Mouse (Mus musculus) heart, embryonic 15.5 days (tissue): ENCODE measurements around the gene H2-Oa. TPM values are rescaled to one million over a fixed set of nuclear protein-coding genes. Genes with fewer than 3 reads are reported as not detected.
A peak's percentile ranks its signal among the peaks of the same experiment; 100 is the strongest.

Source experiments
- ATAC-seq: fragments of 200-750 bp; cut with Nextera tagmentation; replicated peaks from 2 replicates; pipeline ENCODE4 v1.8.0; 2017; ENCODE audit warnings: low read depth, moderate TSS enrichment; ENCODE audit not compliant: insufficient number of reproducible peaks, insufficient read depth, low FRiP score
- H3K27ac ChIP-seq: fragments of 300-500 bp; sonication (generic); 2 replicates; pipeline ENCODE4 v1.5.1; 2015; ENCODE audit warnings: mild to moderate bottlenecking, inconsistent platforms
- H3K27me3 ChIP-seq: fragments of 300-500 bp; sonication (generic); 2 replicates; pipeline ENCODE4 v1.6.1; 2015; ENCODE audit warnings: inconsistent platforms
- H3K36me3 ChIP-seq: fragments of 300-500 bp; sonication (generic); 2 replicates; pipeline ENCODE4 v1.6.1; 2015; ENCODE audit warnings: mild to moderate bottlenecking, inconsistent platforms
- H3K4me1 ChIP-seq: fragments of 300-500 bp; sonication (generic); replicated peaks from 2 replicates; pipeline ENCODE4 v1.6.1; 2015; ENCODE audit warnings: inconsistent platforms
- H3K4me2 ChIP-seq: fragments of 300-500 bp; sonication (generic); 2 replicates; pipeline ENCODE4 v1.6.1; 2015; ENCODE audit warnings: inconsistent platforms, mild to moderate bottlenecking, moderate library complexity
- H3K4me3 ChIP-seq: fragments of 300-500 bp; sonication (generic); 2 replicates; pipeline ENCODE4 v1.5.1; 2015; ENCODE audit warnings: mild to moderate bottlenecking, inconsistent platforms
- H3K9ac ChIP-seq: fragments of 300-500 bp; sonication (generic); 2 replicates; pipeline ENCODE4 v1.6.1; 2015; ENCODE audit warnings: mild to moderate bottlenecking, inconsistent platforms
- H3K9me3 ChIP-seq: fragments of 300-500 bp; sonication (generic); replicated peaks from 2 replicates; pipeline ENCODE4 v1.6.1; 2016; ENCODE audit warnings: inconsistent platforms
- WGBS: fragments of 180-500 bp; shearing (Covaris S2); methylation state at CpG from one replicate; pipeline ENCODE4 v1.1.7; 2015; ENCODE audit warnings: mixed read lengths; 5-methylcytosine and 5-hydroxymethylcytosine counted together
- polyA plus RNA-seq: library from polyadenylated mRNA; unstranded; fragments of >200 nt; fragmentation: Nextera tagmentation; extraction: Ambion mirVana; gene quantifications from 2 replicates; pipeline ENCODE4 v1.2.1, GENCODE M21; 2015

Gene H2-Oa
- polyA plus RNA-seq, 1 experiment from 2014 or later, result 0.29 TPM

DNA sequence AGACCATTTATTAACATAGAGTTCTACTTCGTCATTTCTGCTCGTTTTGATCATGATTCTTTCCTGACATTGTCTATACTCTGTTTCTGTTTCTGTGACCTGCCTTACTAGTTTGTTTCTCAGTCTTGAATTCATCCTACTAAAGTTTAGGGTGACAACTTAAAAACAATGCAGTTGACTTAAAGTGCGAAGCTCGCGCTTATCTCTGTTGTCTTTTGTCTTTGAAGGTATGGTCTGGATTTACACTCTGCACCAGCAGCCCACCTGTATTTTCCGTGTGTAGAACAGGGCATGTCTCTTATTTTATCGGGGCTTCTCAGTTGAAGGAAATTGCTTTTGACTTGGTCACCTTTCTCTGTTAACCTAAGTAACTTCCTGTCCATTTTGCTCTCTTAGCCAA, 31.0 kb downstream of the H2-Oa start:
- Histone ChIP-seq H3K4me3 (peak overlapping the region; percentile 82), H3K9ac (peak overlapping the region; percentile 96), H3K4me2 (peak overlapping the region; percentile 84), H3K36me3 (no peaks in the 10 kb centered on the region), H3K9me3 (no peaks in the 10 kb centered on the region), H3K4me1 (peaks cover 36% of the 10 kb centered on the region), H3K27ac (peak overlapping the region; percentile 100), H3K27me3 (no peaks in the 10 kb centered on the region)
- ATAC-seq, result no peak
- WGBS, result 1% methylated on average over 7 of the region's 7 CpGs

DNA sequence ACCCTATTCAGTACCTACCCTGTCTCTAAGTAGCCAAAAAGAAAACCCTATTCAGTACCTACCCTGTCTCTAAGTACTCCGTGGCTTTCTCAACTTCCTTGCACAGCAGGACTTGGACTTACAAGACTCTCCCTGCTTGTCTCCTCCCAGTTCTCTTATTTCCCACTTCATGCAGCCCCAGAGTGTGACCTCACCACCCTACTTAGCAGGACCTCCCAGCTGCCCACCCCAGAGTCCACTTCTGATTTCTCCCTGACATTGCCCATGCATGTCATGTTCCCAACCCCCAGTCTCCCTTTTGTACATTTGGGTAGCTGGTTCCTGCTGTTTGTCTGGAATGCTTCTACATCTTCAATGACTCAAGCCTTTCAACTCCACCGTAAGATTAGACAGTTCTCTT, 31.4 kb downstream of the H2-Oa start:
- H3K4me1 ChIP-seq, result peaks cover 39% of the 10 kb centered on the region
- H3K27me3 ChIP-seq, result no peaks in the 10 kb centered on the region
- peak overlapping the region; percentile 84 for H3K4me2 ChIP-seq
- peak overlapping the region; percentile 100 for H3K27ac ChIP-seq
- no peaks in the 10 kb centered on the region for H3K36me3 ChIP-seq
- no peak for ATAC-seq
- H3K9ac ChIP-seq, result peak overlapping the region; percentile 96
- H3K4me3 ChIP-seq, result peak overlapping the region; percentile 82
- WGBS, result 3% methylated on average over 2 of the region's 2 CpGs
- no peaks in the 10 kb centered on the region for H3K9me3 ChIP-seq

DNA sequence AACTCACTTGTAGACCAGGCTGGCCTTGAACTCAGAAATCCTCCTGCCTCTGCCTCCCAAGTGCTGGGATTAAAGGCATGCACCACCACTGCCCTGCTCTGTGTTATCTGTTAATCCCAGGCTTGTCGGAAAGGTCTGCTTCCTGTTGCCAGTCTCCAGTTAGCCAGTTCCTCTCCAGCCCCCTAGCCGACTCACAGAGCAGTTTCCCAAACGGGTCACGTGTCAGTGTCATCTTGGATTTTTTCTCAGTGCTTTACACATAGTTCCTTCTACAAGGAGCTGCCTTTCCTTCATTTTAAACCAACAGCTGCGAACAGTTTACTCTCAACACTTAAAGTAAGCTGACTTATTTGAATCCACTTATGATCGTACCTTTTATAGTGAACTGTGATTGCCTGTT, 32.5 kb downstream of the H2-Oa start:
- peak overlapping the region; percentile 84; the same call in 1 of the 2 replicates for H3K4me2 ChIP-seq
- H3K9ac ChIP-seq, result no peak overlapping the region
- H3K27me3 ChIP-seq, result no peaks in the 10 kb centered on the region
- 63% methylated on average over 6 of the region's 6 CpGs for WGBS
- H3K36me3 ChIP-seq, result no peaks in the 10 kb centered on the region
- H3K27ac ChIP-seq, result no peak overlapping the region
- no peak for ATAC-seq
- H3K4me3 ChIP-seq, result no peak overlapping the region
- no peaks in the 10 kb centered on the region for H3K9me3 ChIP-seq
- peaks cover 48% of the 10 kb centered on the region for H3K4me1 ChIP-seq

DNA sequence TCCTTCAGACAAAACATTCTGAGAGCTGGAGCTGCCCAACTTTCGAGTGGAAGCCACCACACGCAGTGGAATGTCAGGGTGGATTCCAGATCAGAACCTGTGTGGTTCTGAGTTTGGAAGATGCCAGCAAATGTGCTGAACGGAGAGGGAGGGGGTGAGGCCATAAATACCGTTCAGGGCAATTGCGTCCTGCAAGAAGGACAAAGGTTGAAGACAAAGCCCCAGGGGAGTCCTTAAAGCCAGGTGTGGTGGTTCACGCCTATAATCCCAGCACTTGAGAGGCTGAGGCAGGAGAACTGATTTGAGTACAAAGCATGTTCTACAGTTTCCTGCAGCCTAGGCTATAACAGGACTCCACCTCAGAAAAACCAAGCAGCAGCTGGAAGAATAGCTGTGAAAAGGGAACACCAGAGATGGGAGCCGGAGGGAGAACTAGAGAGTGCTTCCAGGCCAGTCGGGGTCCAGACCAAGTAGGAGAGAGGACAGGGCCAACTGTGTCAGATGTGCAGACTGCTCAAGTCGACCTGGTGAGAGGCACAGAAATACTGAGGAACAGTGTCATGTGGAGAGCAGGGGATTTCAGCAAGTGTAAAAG, 34.8 kb downstream of the H2-Oa start:
- H3K36me3 ChIP-seq, result no peaks in the 10 kb centered on the region
- no peaks in the 10 kb centered on the region for H3K27me3 ChIP-seq
- H3K4me1 ChIP-seq, result peaks cover 48% of the 10 kb centered on the region
- no peak overlapping the region for H3K4me3 ChIP-seq
- WGBS, result 65% methylated on average over 9 of the region's 9 CpGs
- no peak overlapping the region for H3K4me2 ChIP-seq
- no peak overlapping the region for H3K27ac ChIP-seq
- no peaks in the 10 kb centered on the region for H3K9me3 ChIP-seq
- H3K9ac ChIP-seq, result no peak overlapping the region
- no peak for ATAC-seq

DNA sequence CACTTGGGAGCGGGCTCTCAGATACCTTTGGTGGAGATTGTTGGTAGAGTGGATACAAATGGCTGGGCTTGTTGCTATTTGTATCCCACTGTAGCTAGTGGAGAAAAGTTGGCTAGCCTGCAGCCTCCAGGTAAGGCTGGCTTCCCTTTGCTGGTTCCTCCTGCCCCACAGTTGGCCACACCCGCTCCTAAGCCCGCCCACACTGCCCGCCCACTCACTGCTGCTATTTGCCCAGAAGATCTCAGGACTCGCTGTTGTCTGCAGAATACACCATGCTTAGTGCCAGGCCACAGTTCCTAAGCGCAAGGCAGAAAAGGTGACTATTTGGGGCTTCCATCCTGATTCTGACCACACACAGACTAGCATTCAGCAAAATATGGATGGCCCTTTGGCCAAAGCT, 35.3 kb downstream of the H2-Oa start:
- Histone ChIP-seq H3K4me3 (no peak overlapping the region), H3K27ac (no peak overlapping the region), H3K9ac (no peak overlapping the region), H3K9me3 (no peaks in the 10 kb centered on the region), H3K4me1 (peaks cover 48% of the 10 kb centered on the region), H3K4me2 (no peak overlapping the region), H3K27me3 (no peaks in the 10 kb centered on the region), H3K36me3 (no peaks in the 10 kb centered on the region)
- no peak for ATAC-seq
- whole genome bisulfite sequencing, result 24% methylated on average over 6 of the region's 6 CpGs

DNA sequence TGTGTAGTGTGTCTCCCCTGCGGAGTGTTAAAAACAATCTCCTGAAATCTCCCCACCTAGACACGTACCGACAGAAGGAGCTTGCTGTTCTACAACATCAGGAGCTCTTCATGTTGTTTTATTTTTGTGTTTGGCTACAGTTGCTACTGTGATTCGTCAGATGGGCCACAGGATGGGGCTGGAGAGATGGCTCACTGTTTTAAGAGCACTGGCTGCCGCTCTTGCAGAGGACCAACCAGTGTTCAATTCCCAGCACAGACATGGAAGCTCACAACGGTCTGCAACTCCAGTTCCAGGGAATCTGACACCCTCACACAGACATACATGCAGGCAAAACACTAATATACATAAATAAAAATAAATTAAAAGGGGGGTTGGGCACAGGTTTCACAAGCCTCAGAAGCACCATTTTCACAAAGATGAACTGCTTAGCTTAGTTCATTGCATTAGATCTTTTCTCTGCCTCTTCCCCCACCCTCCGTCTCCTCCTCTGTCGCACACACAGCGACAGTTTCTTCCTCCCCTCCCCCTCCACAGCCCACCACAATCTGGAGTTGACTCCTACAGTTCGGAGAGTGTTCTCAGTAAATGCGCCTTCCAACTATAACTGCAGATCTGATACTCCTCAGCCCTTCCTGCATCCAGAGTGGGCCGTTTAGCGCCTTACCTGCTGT, 36.3 kb downstream of the H2-Oa start:
- no peak for ATAC-seq
- no peak overlapping the region for H3K9ac ChIP-seq
- WGBS, result 24% methylated on average over 13 of the region's 13 CpGs

DNA sequence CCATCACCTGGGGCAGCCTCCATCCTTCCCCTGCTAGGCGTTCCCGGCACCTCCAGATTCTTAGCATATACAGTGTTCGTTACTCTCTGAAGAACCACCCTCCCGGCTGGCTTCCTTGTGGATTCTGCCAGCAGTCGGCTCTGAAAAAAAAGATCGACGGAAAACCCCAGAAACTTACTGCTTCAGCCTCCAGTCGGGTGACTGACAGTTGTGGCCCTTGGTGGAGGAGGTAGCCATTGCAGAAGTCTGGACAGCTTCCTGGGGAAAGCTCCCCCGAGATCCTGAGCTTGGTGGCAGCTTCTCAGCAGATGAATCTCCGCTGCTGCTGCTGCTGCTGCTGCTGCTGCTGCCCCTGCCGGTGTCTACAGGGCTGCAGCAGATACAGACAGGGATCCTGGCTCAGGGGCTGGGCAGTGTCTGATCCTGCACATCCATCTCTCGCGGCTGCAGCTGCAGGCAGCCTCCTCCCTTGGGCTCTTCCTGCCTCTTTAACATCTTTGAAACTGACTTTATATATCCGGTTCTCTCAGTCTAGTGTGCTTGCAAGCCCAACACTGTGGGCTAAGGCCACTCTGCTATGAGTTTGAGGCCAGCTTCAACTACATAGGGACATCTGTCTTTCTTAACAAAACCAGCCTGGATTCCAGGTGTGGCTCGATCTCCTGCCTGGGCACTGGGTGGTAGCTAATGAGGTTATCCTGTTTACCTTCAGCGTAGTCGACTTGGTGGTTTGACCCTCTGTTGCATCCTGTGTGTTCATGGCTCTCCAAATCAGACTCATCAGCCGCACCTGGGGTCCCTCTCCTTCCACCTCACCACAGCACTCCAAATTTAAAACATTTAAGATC, 37.0 kb downstream of the H2-Oa start:
- no peak for ATAC-seq
- Histone ChIP-seq H3K4me1 (peaks cover 39% of the 10 kb centered on the region), H3K9me3 (no peaks in the 10 kb centered on the region), H3K4me3 (peak overlapping the region; percentile 2; the same call in 1 of the 2 replicates), H3K27ac (no peak overlapping the region), H3K4me2 (peak overlapping the region; percentile 27), H3K9ac (no peak overlapping the region), H3K27me3 (no peaks in the 10 kb centered on the region), H3K36me3 (no peaks in the 10 kb centered on the region)
- 18% methylated on average over 18 of the region's 18 CpGs for whole genome bisulfite sequencing

More for the DNA sequence above, 36.3 kb downstream of the H2-Oa start:
- Histone ChIP-seq H3K4me2 (peak overlapping the region; percentile 27; the same call in 1 of the 2 replicates), H3K27me3 (no peaks in the 10 kb centered on the region), H3K4me3 (peak overlapping the region; percentile 2; the same call in 1 of the 2 replicates), H3K9me3 (no peaks in the 10 kb centered on the region), H3K27ac (no peak overlapping the region), H3K36me3 (no peaks in the 10 kb centered on the region), H3K4me1 (peaks cover 47% of the 10 kb centered on the region)

DNA sequence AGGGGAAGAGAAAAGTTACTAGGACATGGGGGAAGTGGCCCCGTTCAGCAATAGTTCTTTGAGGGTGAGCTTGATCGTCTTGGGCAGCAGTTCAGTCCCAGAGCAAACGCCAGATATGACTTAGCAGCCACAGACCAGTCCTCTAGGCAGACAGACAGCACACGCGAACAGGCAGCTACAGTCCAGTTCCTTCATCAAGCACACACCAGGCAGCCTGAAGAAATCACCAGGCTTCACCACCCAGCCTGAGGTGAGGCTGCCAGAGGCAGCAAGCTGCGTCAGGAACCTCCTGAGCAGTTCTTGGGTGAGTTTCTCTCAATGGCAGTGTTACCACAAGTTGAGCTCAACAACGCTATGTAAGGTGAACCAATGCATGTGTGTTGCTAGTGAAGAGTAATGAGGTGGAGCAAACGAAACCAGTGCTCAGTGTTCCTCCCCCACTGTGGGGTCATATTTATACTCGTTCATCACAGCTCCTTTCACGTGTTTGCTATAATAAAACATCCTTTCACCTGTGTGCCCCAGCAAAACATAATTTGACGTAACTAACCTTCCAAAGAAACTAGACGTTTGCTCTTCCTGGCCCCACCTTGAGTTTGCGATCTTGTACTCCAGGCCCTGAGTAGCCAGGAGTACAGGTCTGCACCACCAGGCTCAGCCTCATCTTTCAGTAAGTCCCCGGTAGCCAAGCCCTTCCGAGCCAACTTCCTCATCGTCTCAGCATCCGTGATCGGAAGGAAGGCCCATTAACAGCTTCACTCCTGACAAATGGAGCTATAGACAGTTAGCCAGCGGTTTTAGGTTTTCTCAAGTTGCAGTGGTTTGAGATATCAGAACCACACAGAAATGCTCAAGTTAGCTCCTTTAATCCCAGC, 38.2 kb downstream of the H2-Oa start:
- Histone ChIP-seq H3K27ac (no peak overlapping the region), H3K4me1 (peaks cover 31% of the 10 kb centered on the region), H3K4me3 (no peak overlapping the region), H3K27me3 (no peaks in the 10 kb centered on the region), H3K9me3 (no peaks in the 10 kb centered on the region), H3K9ac (no peak overlapping the region), H3K4me2 (no peak overlapping the region), H3K36me3 (no peaks in the 10 kb centered on the region)
- ATAC-seq, result no peak
- WGBS, result 73% methylated on average over 19 of the region's 19 CpGs

DNA sequence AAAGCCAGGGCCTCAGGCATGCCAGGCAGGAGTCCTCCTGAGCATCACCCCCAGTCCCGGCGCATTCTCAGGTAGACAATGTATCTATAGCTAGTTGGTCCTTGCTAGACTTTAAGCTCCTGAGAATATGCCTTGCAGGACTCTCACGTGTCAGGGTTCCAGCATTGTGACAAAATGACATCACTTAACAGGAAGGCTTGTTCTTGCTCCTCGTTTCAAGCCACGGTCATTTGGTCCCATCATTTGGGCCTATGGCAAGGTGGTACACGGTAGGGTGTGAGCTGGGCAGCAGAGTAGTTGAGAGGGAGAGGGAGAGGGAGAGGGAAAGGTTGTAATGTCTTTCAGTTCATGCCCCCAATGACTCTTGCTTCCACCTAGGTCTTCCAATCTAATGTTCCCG, 39.8 kb downstream of the H2-Oa start:
- Histone ChIP-seq H3K4me3 (no peak overlapping the region), H3K9ac (no peak overlapping the region), H3K27ac (no peak overlapping the region), H3K4me2 (no peak overlapping the region), H3K9me3 (no peaks in the 10 kb centered on the region), H3K27me3 (peaks cover 10% of the 10 kb centered on the region; the same call in 1 of the 2 replicates), H3K4me1 (peaks cover 29% of the 10 kb centered on the region), H3K36me3 (no peaks in the 10 kb centered on the region)
- no peak for ATAC-seq
- WGBS, result 74% methylated on average over 7 of the region's 7 CpGs

DNA sequence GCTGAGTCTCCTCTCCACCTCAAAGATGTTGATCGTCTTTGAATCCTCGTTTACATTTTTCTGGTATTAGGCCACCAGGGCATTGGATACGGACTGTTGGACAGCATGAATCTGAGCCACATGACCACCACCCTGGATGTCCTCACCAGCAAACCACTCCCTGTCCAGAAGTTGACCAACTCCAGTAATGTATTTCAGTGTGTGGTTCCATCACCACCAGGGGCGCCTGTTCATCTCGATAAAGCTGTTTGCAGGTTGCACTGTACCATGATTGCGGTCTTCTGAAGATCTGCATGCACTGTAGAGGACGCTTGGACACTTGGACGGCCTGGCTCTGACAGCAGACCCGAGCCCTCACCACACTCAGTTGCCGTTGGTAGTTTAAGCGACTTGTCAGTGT, 41.1 kb downstream of the H2-Oa start:
- Histone ChIP-seq H3K36me3 (no peaks in the 10 kb centered on the region), H3K4me1 (peaks cover 16% of the 10 kb centered on the region), H3K9ac (no peak overlapping the region), H3K27me3 (peaks cover 23% of the 10 kb centered on the region), H3K4me3 (no peak overlapping the region), H3K4me2 (no peak overlapping the region), H3K27ac (no peak overlapping the region), H3K9me3 (no peaks in the 10 kb centered on the region)
- ATAC-seq, result no peak
- WGBS, result 78% methylated on average over 11 of the region's 11 CpGs

DNA sequence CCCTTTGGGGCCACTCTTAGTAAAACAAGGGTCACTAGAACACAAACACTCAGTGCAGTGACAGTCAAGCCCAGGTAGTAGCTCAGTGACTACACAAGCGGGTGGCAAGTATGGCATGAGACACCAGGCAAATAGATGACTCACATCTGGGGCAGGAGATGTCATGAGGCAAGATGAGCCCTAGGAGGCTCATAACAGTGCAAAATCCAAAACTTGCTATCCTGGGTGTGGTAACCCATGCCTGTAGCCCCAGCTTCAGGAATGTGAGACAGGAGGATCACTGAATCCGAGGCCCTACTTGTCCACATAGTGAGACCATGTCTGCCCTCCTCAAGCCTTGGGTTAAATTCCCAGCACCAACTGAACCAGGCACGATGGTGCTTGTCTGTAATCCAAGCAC, 42.3 kb downstream of the H2-Oa start:
- 73% methylated on average over 3 of the region's 3 CpGs for WGBS
- Histone ChIP-seq H3K27me3 (peaks cover 35% of the 10 kb centered on the region), H3K4me3 (no peak overlapping the region), H3K36me3 (no peaks in the 10 kb centered on the region), H3K4me1 (peaks cover 10% of the 10 kb centered on the region), H3K9me3 (no peaks in the 10 kb centered on the region), H3K9ac (no peak overlapping the region), H3K4me2 (no peak overlapping the region), H3K27ac (no peak overlapping the region)
- ATAC-seq, result no peak
